Mouse (Mus musculus) thymus, adult 2 months (tissue): ENCODE data around the gene Adgrb3. TPM values are rescaled to one million over a fixed set of nuclear protein-coding genes. Genes with fewer than 3 reads are reported as not detected.

Source experiments
- DNase-seq: peaks from one replicate; pipeline ENCODE4 v3.0.0; 2021
- H3K27ac ChIP-seq: fragments of 200-500 bp; 2 replicates; pipeline ENCODE4 v1.5.1; 2012; ENCODE audit warnings: low read length, control low read depth; ENCODE audit not compliant: control insufficient read depth, insufficient read depth
- H3K27me3 ChIP-seq: fragments of 200-500 bp; 2 replicates; pipeline ENCODE4 v1.6.1; 2012; ENCODE audit warnings: mild to moderate bottlenecking, low read length, moderate library complexity, mixed read lengths; ENCODE audit not compliant: control insufficient read depth, insufficient read depth
- H3K36me3 ChIP-seq: fragments of 200-500 bp; 2 replicates; pipeline ENCODE4 v1.6.1; 2012; ENCODE audit warnings: mild to moderate bottlenecking, low read length, moderate library complexity; ENCODE audit not compliant: control insufficient read depth, insufficient read depth
- H3K4me1 ChIP-seq: fragments of 200-500 bp; replicated peaks from 2 replicates; pipeline ENCODE4 v1.6.1; 2012; ENCODE audit warnings: low read length; ENCODE audit not compliant: control insufficient read depth, insufficient read depth
- H3K4me3 ChIP-seq: fragments of 200-500 bp; 2 replicates; pipeline ENCODE4 v1.5.1; 2012; ENCODE audit warnings: mild to moderate bottlenecking, low read length, control low read depth, moderate library complexity; ENCODE audit not compliant: control insufficient read depth, insufficient read depth
- CTCF ChIP-seq: fragments of 200-500 bp; IDR thresholded peaks from 2 replicates; pipeline ENCODE4 v1.5.1; 2012; ENCODE audit warnings: mild to moderate bottlenecking, control low read depth, low read length, moderate library complexity, borderline replicate concordance; ENCODE audit not compliant: control insufficient read depth, poor library complexity, insufficient read depth; ENCODE audit errors: extremely low read depth
- POLR2A ChIP-seq: fragments of 200-500 bp; IDR thresholded peaks from 2 replicates; pipeline ENCODE4 v1.6.1; 2012; ENCODE audit warnings: mild to moderate bottlenecking, low read length, control low read depth, moderate library complexity; ENCODE audit not compliant: control insufficient read depth, poor library complexity, insufficient read depth; ENCODE audit errors: extremely low read depth
- WGBS: fragments of 180-500 bp; shearing (Covaris S2); methylation state at CpG from one replicate; pipeline ENCODE4 v1.1.7; 2018; 5-methylcytosine and 5-hydroxymethylcytosine counted together
- polyA plus RNA-seq: library from polyadenylated mRNA; depleted of rRNA; stranded (reverse); fragments of >200 nt; gene quantifications from 2 replicates; pipeline ENCODE4 v1.2.3, GENCODE M21; 2012

Adgrb3 gene
- polyA plus RNA-seq, 1 experiment = 0.05 TPM

DNA sequence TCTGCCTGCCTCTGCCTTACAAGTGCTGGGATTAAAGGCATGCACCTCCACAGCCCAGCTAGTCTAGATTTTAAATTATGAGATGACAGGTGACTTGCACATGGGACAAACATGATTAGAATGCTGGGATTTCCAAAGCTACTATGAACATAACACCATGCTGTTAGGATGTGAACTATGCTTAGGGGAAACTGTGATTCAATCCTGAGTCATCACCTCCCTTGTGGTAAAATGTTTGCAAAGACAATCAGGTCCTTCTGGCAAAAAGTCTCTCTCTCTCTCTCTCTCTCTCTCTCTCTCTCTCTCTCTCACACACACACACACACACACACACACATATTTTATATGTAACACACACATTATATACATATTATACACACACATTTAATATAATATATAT, 630.1 kb downstream of the Adgrb3 start:
- H3K4me1 ChIP-seq = no peaks in the 10 kb centered on the region
- H3K36me3 ChIP-seq = no peaks in the 10 kb centered on the region
- no peak overlapping the region for H3K27ac ChIP-seq
- TF ChIP-seq CTCF (no peak), POLR2A (no peak)
- H3K4me3 ChIP-seq = no peak overlapping the region
- H3K27me3 ChIP-seq = no peaks in the 10 kb centered on the region
- no peak for DNase-seq

DNA sequence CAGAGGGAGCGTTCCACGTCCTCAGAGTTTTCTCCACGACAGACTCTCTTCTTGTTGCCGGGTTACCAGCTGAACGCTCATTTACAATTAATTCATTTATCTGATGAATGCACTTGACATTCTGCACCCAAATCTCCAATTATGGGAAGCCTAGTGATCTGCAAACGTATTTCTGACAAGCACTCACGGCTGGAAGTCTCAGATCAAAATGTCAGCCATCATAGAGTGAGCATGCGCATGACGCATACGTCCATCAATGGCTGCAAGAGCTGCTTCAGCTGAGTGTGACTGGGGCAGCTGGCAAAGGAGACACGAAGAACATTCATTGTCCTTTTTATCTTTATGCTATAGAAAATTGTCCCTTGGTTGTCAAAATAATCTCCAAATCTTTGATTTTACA, 637.5 kb downstream of the Adgrb3 start:
- 88% methylated on average over 11 of the region's 11 CpGs for WGBS
- Histone ChIP-seq H3K4me1 (no peaks in the 10 kb centered on the region), H3K27me3 (no peaks in the 10 kb centered on the region), H3K27ac (no peak overlapping the region), H3K4me3 (no peak overlapping the region), H3K36me3 (no peaks in the 10 kb centered on the region)
- TF ChIP-seq POLR2A (no peak), CTCF (no peak)
- no peak for DNase-seq

DNA sequence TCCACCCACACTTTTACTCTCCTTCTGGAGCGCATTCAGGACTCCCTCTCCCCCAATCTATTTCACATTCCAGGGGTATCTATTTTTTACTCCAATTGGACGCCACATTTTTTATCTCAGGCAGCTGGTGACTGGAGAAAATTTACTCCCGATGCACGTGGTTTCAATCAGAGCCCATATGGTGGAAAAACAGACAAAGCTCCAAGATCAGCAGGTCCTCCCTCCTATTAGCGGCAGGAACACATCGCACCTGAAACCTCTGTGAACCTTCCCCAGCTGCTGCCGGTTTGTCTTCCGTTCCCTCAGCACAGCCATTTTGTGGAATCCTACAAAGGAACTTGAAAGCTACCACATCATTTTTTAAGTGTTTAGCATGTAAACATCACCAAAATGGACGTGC, 640.2 kb downstream of the Adgrb3 start:
- Histone ChIP-seq H3K27me3 (no peaks in the 10 kb centered on the region), H3K36me3 (no peaks in the 10 kb centered on the region), H3K4me1 (no peaks in the 10 kb centered on the region), H3K4me3 (no peak overlapping the region), H3K27ac (no peak overlapping the region)
- TF ChIP-seq CTCF (no peak), POLR2A (no peak)
- 79% methylated on average over 9 of the region's 9 CpGs for WGBS
- no peak for DNase-seq

GRCm38 (mm10) chr1:25185909-25186308, 643.6 kb downstream of the Adgrb3 start:
- Histone ChIP-seq H3K4me3 (no peak overlapping the region), H3K36me3 (no peaks in the 10 kb centered on the region), H3K4me1 (no peaks in the 10 kb centered on the region), H3K27me3 (no peaks in the 10 kb centered on the region), H3K27ac (no peak overlapping the region)
- 97% methylated on average over 2 of the region's 2 CpGs for WGBS
- no peak for DNase-seq
- TF ChIP-seq POLR2A (no peak), CTCF (no peak)

- H3K36me3 ChIP-seq = no peaks in the 10 kb centered on the region
- TF ChIP-seq CTCF (no peak), POLR2A (no peak)
- DNase-seq = no peak
- 78% methylated on average over 2 of the region's 2 CpGs for WGBS
- no peak overlapping the region for H3K27ac ChIP-seq
- no peaks in the 10 kb centered on the region for H3K4me1 ChIP-seq
- H3K4me3 ChIP-seq = no peak overlapping the region
- H3K27me3 ChIP-seq = no peaks in the 10 kb centered on the region
Observed at GRCm38 (mm10) chr1:25181881-25182280, 647.6 kb downstream of the Adgrb3 start.

GRCm38 (mm10) chr1:25180615-25181014, 648.9 kb downstream of the Adgrb3 start:
- DNase-seq = no peak
- Histone ChIP-seq H3K4me3 (no peak overlapping the region), H3K27me3 (no peaks in the 10 kb centered on the region), H3K27ac (no peak overlapping the region), H3K36me3 (no peaks in the 10 kb centered on the region), H3K4me1 (no peaks in the 10 kb centered on the region)
- TF ChIP-seq POLR2A (no peak), CTCF (no peak)
- WGBS = 80% methylated on average over 6 of the region's 6 CpGs

GRCm38 (mm10) chr1:25179860-25180582, 649.5 kb downstream of the Adgrb3 start:
- Histone ChIP-seq H3K27ac (no peak overlapping the region), H3K36me3 (no peaks in the 10 kb centered on the region), H3K4me3 (no peak overlapping the region), H3K27me3 (no peaks in the 10 kb centered on the region), H3K4me1 (no peaks in the 10 kb centered on the region)
- no peak for DNase-seq
- 75% methylated on average over 9 of the region's 9 CpGs for WGBS
- TF ChIP-seq POLR2A (no peak), CTCF (no peak)
